Mouse (Mus musculus) forebrain, embryonic 16.5 days (tissue): ENCODE measurements around the gene Cldnd1. TPM values are rescaled to one million over a fixed set of nuclear protein-coding genes. Genes with fewer than 3 reads are reported as not detected.

ENCODE experiments used
- ATAC-seq: fragments of 200-750 bp; cut with Nextera tagmentation; 2 replicates; pipeline ENCODE4 v1.8.0; 2017; ENCODE audit warnings: mild to moderate bottlenecking, moderate library complexity
- H3K27ac ChIP-seq: fragments of 300-500 bp; sonication (generic); 2 replicates; pipeline ENCODE4 v1.5.1; 2014; ENCODE audit warnings: low read length, control low read depth
- H3K27me3 ChIP-seq: fragments of 300-500 bp; sonication (generic); replicated peaks from 2 replicates; pipeline ENCODE4 v1.6.1; 2014; ENCODE audit warnings: low read length; ENCODE audit not compliant: control insufficient read depth, insufficient read depth
- H3K36me3 ChIP-seq: fragments of 300-500 bp; sonication (generic); 2 replicates; pipeline ENCODE4 v1.6.1; 2014; ENCODE audit not compliant: control insufficient read depth, insufficient read depth
- H3K4me1 ChIP-seq: fragments of 300-500 bp; sonication (generic); replicated peaks from 2 replicates; pipeline ENCODE4 v1.6.1; 2014; ENCODE audit warnings: low read length; ENCODE audit not compliant: control insufficient read depth, insufficient read depth
- H3K4me2 ChIP-seq: fragments of 300-500 bp; sonication (generic); 2 replicates; pipeline ENCODE4 v1.6.1; 2014; ENCODE audit warnings: mild to moderate bottlenecking, low read length, control low read depth
- H3K4me3 ChIP-seq: fragments of 300-500 bp; sonication (generic); replicated peaks from 2 replicates; pipeline ENCODE4 v1.5.1; 2014; ENCODE audit warnings: mild to moderate bottlenecking, low read length, control low read depth
- H3K9ac ChIP-seq: fragments of 300-500 bp; sonication (generic); replicated peaks from 2 replicates; pipeline ENCODE4 v1.6.1; 2014; ENCODE audit warnings: low read depth, low read length, control low read depth
- H3K9me3 ChIP-seq: fragments of 300-500 bp; sonication (generic); 2 replicates; pipeline ENCODE4 v1.6.1; 2016; ENCODE audit warnings: low read length; ENCODE audit not compliant: control insufficient read depth
- WGBS: fragments of 180-500 bp; shearing (Covaris S2); extraction: QIAGEN DNeasy Blood & Tissue Kit; methylation state at CpG from one replicate; pipeline ENCODE4 v1.1.7; 2014; 5-methylcytosine and 5-hydroxymethylcytosine counted together
- polyA plus RNA-seq: library from polyadenylated mRNA; unstranded; fragments of >200 nt; fragmentation: Nextera tagmentation; extraction: Ambion mirVana; gene quantifications from 2 replicates; pipeline ENCODE4 v1.2.1, GENCODE M21; 2015

Gene Cldnd1
- polyA plus RNA-seq, 1 experiment from 2014 or later = 118 TPM

DNA sequence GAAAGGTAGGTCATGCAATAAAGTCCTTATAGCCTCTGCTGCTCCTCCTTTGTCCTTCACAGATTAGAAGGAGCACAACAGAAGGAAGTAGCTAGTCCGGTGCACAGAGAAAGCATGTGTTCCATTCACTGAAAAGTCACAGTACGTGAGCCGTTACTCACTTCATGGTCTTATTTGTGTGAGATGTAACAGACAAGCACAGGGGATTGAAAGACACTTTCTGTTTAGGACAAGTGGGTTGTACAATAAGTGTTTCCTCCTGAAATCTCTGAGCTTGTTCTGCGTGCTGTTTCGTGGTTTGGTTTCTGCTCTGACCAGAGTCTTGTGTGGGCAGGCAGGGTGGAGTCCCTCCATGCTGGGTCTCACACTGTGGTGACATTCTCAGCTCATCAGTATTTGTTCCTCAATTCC is 37.4 kb upstream of the Cldnd1 start:
- WGBS = 80% methylated on average over 5 of the region's 5 CpGs
- H3K4me3 ChIP-seq = no peak overlapping the region

DNA sequence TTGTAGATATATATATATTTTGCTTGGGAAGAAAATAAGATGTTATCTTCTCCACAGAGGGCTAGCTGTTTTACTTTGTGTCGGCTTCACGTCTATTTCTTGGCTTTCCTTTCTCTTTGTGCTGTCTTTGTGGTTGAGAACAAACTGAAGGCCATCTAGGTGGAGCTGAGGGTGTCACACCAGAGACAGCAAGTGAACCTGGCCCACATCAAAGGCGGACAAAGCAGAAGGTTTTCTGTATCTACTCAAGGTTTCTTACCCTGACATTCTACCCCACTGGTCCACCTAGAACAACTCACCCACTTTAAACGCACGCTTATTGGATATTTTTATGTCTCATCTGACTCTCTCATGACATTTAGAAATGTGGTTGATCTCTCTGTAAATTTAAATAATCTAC is 33.6 kb upstream of the Cldnd1 start:
- Histone ChIP-seq H3K4me3 (no peak overlapping the region), H3K4me1 (no peaks in the 10 kb centered on the region), H3K36me3 (no peaks in the 10 kb centered on the region), H3K4me2 (no peak overlapping the region), H3K9ac (no peak overlapping the region), H3K27me3 (no peaks in the 10 kb centered on the region), H3K9me3 (no peaks in the 10 kb centered on the region), H3K27ac (no peak overlapping the region)
- no peak for ATAC-seq
- WGBS = 93% methylated on average over 5 of the region's 5 CpGs

More for the DNA sequence above, 37.4 kb upstream of the Cldnd1 start:
- no peaks in the 10 kb centered on the region for H3K4me1 ChIP-seq
- no peaks in the 10 kb centered on the region for H3K27me3 ChIP-seq
- no peaks in the 10 kb centered on the region for H3K36me3 ChIP-seq
- H3K4me2 ChIP-seq = no peak overlapping the region
- H3K9me3 ChIP-seq = no peaks in the 10 kb centered on the region
- no peak overlapping the region for H3K27ac ChIP-seq
- no peak overlapping the region for H3K9ac ChIP-seq
- ATAC-seq = no peak

DNA sequence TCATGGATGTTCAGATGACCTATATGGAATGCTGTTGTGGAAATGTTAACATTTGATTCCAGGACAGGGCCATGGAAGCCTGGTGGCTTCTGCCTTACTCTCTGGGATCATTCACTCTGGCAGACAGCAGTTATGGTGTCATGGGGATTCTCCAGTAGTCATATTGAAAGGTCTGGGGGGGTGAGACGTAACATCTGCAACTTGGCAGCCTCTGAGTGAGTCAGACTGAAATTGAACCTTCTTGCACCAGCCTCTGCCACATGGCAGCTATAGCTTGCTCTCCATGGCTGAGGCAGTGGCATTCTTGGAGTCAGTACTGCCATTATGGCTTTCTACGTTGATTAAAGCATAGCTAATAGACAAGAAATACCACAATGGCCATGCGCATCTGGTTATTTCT is 30.9 kb upstream of the Cldnd1 start:
- Histone ChIP-seq H3K9me3 (no peaks in the 10 kb centered on the region), H3K4me1 (no peaks in the 10 kb centered on the region), H3K27me3 (no peaks in the 10 kb centered on the region), H3K27ac (no peak overlapping the region), H3K9ac (no peak overlapping the region), H3K36me3 (no peaks in the 10 kb centered on the region), H3K4me2 (no peak overlapping the region), H3K4me3 (no peak overlapping the region)
- ATAC-seq = no peak
- WGBS = 89% methylated on average over 3 of the region's 3 CpGs

DNA sequence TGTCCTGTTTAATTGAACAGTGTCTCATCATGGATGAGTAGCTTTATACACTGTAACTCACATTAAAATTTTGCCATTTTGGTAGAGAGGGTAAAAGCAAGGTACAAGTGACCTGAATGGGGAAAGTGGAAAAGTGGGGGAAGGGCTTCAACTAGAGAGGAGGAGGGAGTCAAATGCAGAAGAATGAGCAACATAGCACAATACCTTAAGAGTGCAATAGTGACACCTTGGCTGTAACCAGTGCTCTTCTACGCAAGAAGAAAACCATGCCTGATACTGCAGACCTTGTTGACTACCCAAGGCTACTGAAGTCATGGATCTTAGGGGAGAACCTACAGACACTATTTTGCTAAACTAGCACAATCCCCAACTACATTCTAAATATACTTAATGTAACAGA is 30.4 kb upstream of the Cldnd1 start:
- Histone ChIP-seq H3K4me2 (no peak overlapping the region), H3K9ac (no peak overlapping the region), H3K9me3 (no peaks in the 10 kb centered on the region), H3K27me3 (no peaks in the 10 kb centered on the region), H3K4me1 (no peaks in the 10 kb centered on the region), H3K27ac (no peak overlapping the region), H3K36me3 (no peaks in the 10 kb centered on the region), H3K4me3 (no peak overlapping the region)
- 95% methylated on average over 1 of the region's 1 CpGs for whole genome bisulfite sequencing
- no peak for ATAC-seq

DNA sequence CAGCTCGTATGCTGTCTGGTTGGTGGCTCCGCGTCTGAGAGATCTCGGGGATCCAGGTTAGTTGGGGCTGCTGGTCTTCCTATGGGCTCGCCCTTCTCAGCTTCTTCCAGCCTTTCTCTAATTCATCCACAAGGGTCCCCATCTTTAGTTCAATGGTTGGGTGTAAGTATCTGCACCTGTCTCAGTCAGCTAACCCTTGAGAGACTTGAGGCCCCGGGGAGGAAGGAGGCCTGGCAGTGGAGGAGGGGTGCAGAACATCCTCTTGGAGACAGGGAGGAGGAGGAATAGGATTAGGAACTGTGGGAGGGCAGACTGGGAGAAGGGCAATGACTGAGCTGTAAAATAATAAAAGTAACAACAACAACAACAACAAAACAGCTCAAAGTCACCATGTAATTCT is 27.5 kb upstream of the Cldnd1 start:
- Histone ChIP-seq H3K9me3 (no peaks in the 10 kb centered on the region), H3K4me2 (no peak overlapping the region), H3K27ac (no peak overlapping the region), H3K4me1 (no peaks in the 10 kb centered on the region), H3K36me3 (no peaks in the 10 kb centered on the region), H3K4me3 (no peak overlapping the region), H3K27me3 (no peaks in the 10 kb centered on the region), H3K9ac (no peak overlapping the region)
- 84% methylated on average over 6 of the region's 6 CpGs for WGBS
- ATAC-seq = no peak

DNA sequence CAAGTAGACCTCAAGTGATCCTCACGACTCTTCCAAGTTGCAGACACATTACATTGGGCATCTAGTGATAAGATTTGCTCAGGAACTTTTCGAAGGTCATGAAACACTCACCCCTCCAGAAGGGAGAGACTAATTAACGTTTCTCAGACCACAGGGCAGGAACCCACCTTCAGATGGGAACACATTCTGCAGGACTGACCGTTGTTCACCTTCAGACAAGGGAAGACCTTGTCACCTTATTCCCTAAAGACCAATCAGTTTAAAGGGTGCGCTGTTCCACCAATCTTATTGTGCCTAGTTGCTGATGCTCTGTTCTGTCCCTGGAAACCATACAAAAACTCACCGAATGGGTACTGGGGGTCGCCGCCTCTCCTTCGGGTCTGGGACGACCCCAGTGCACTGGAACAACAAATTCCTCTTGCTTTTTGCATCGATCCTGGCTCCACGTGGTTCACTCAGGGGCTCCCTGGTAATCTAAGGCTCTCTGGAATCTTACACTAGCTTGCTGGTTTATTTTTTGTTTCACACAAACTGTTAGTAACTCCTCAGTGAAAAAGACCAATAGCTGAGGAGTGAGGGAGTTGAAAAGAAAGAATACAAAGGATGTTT is 26.8 kb upstream of the Cldnd1 start:
- no peaks in the 10 kb centered on the region for H3K27me3 ChIP-seq
- 88% methylated on average over 12 of the region's 12 CpGs for WGBS
- no peaks in the 10 kb centered on the region for H3K4me1 ChIP-seq
- H3K27ac ChIP-seq = no peak overlapping the region
- H3K4me3 ChIP-seq = no peak overlapping the region
- no peaks in the 10 kb centered on the region for H3K9me3 ChIP-seq
- H3K4me2 ChIP-seq = no peak overlapping the region
- no peak overlapping the region for H3K9ac ChIP-seq
- H3K36me3 ChIP-seq = no peaks in the 10 kb centered on the region
- no peak for ATAC-seq

DNA sequence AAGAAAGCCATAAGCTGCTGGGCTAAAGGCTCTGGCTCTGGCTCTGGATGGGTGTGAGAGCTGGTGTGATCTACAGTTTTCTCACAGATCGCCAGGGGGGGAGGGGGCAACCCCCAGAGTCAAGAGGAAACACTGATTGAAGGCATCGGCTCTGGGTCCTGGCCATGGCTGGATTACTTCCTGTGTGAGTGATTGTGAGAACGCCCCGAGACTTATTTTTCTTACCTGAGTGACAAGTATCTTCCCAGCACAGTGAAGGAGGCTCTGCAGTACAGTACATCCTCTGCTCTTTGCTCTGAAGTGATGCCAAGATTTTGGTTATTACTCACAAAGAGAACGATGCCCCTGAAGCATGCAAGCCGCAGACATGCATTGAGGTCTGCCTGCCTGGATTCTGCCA is 25.9 kb upstream of the Cldnd1 start:
- Histone ChIP-seq H3K4me3 (no peak overlapping the region), H3K36me3 (no peaks in the 10 kb centered on the region), H3K4me2 (no peak overlapping the region), H3K4me1 (no peaks in the 10 kb centered on the region), H3K9ac (no peak overlapping the region), H3K27ac (no peak overlapping the region), H3K27me3 (no peaks in the 10 kb centered on the region), H3K9me3 (no peaks in the 10 kb centered on the region)
- ATAC-seq = no peak
- 72% methylated on average over 6 of the region's 6 CpGs for WGBS

DNA sequence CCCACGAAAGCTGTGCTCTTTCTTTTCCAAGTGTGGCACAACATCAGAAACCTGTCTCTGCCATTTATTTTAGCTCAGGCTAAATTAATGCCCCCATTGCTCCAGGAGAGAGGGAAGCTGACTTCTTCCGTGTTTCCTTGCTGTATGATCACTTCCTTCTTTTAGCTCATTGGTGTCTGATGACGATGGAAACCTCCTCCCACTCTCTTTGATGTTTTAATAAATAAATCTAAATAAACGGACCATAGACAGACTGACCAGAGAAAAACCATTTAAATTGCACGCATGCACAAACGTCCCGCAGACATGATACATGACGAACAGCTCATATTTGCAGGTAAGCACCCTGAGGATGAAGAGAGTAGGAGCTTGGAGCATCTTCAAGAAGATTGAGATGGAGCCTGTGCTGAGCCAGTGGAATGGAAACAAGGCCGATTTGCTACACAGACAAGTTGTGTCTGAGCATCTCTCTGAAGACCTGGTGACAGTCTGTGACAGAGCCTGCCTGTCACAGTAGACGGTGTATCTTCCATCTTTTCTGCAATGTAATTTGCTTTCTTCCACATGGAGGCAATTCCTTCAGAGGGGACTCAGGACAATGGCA is 25.3 kb upstream of the Cldnd1 start:
- Histone ChIP-seq H3K4me1 (no peaks in the 10 kb centered on the region), H3K27ac (no peak overlapping the region), H3K36me3 (no peaks in the 10 kb centered on the region), H3K27me3 (no peaks in the 10 kb centered on the region), H3K4me3 (no peak overlapping the region), H3K9ac (no peak overlapping the region), H3K9me3 (no peaks in the 10 kb centered on the region), H3K4me2 (no peak overlapping the region)
- 87% methylated on average over 10 of the region's 10 CpGs for WGBS
- no peak for ATAC-seq

DNA sequence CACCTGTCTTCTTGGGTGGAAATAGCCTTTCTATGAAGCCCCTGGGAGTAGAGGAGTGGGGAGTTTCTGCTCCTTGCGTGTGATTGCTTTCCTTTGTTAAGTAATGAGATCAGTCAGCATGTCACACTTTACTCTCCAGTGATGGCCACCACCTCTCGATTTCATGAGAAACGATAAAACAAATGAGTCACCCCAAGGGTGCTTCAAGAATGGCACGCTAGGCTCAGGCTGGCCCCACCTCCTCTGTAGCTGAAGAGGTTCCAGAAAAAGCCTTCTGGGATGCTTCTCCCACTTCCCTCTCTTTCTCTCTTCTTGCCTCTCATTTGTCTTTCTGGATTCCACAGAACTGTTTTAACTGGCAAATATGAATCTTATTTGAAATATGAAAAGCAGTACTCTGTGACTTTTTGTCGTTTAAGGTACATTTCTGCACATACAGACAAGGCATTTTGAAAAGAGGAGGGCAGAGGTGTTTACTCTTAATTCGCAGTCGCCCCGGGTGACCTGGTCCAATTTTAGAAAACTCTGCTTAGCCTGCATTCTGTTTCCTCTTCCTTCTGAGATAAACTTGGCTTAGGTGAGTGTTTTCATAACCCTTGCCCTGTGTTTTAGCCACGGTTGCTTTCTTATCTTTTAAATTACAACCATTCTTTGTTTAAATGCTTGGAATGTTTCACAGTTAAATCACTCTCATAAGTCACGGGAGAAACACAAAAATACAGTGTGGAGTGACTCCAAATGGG is 24.2 kb upstream of the Cldnd1 start:
- H3K36me3 ChIP-seq = no peaks in the 10 kb centered on the region
- ATAC-seq = no peak
- H3K9ac ChIP-seq = no peak overlapping the region
- WGBS = 57% methylated on average over 10 of the region's 10 CpGs
- no peak overlapping the region for H3K4me2 ChIP-seq
- no peak overlapping the region for H3K4me3 ChIP-seq
- no peaks in the 10 kb centered on the region for H3K4me1 ChIP-seq
- no peaks in the 10 kb centered on the region for H3K9me3 ChIP-seq
- H3K27me3 ChIP-seq = no peaks in the 10 kb centered on the region
- no peak overlapping the region for H3K27ac ChIP-seq
